Mouse (Mus musculus) neutrophil, adult 5-6 weeks (primary cell): ENCODE results near the gene Lss. TPM values are rescaled to one million over a fixed set of nuclear protein-coding genes. Genes with fewer than 3 reads are reported as not detected.

Experiments
- ATAC-seq: fragments of 151-379, 151-347 bp; 2 replicates; pipeline ENCODE4 v1.8.0; 2017; ENCODE audit warnings: mild to moderate bottlenecking, moderate TSS enrichment; ENCODE audit not compliant: insufficient number of reproducible peaks, poor library complexity, low FRiP score, severe bottlenecking; ENCODE audit errors: extremely low read depth
- total RNA-seq: library from RNA; stranded (forward); fragments of 200-1000 nt; gene quantifications from 2 replicates; pipeline ENCODE4 v1.2.3, GENCODE M21; 2017

Gene Lss
- 4.1 and 10.7 TPM in 2 replicates for total RNA-seq

GRCm38 (mm10) chr10:76531375-76531774 is at the start of gene Lss:
Gene Lss (plus strand): TSS chr10:76531588.
- peak; percentile 92 for ATAC-seq

DNA sequence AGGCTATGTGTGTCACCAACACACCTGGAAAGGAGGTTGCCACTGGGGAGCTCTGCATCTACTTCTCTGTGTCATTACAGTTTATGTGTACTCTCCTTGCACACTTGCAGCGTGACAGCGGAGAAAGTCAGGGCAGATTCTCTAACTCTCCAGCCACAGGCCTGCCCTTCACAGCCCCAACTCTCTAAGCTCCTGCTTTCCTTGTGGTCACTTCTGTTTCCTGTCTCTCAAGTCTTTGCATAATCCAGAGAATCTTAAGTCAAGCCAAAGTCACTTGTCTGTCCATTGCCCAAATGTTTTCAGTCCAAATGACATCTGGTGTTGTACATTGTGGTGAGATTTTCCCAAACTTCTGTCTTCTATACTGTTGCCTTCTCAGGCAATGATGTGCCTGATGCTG is 45.1 kb upstream of the Lss start:
- ATAC-seq = no peak

DNA sequence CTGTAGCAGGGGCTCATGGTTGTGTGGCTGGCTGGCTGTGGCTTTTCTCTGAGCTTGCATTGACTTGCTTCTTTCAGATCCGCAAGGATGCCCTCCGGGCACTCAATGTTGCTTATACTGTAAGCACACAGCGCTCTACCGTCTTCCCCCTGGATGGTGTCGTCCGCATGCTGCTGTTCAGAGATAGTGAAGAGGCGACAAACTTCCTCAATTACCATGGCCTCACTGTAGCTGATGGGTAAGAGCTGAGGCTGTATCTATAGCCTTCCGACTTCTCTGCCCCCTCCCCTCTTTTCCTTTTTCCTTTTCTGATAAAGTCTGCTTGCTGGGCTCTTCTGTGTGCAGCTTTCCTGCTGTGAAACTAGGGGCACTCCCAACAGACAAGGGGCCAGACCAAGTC is 43.1 kb upstream of the Lss start:
- no peak for ATAC-seq

GRCm38 (mm10) chr10:76489205-76489604 is 42.2 kb upstream of the Lss start:
- 0 out of 2 replicates have a peak, but pooled peaks have one; percentile 10 for ATAC-seq

- no peak for ATAC-seq
Measured at GRCm38 (mm10) chr10:76493527-76493926, 37.9 kb upstream of the Lss start.

DNA sequence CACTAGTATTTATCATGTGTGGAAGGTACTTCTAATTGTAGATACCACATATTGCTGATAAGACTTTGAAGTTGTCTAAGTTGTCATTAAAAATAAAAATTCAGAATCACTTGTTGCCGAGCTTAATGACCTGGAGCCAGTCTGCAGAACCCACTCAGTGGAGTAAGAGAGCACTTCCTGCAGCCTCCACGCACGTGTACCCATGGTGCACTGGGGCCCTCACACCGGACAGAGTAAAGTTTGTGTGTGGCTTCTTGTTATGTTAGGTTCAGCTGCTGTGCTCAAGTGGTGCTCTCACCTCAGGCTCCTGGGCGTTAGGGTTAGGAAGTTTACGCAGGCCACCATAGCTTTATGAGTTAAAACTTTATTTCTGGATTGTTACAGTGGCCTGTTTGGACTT is 35.9 kb upstream of the Lss start:
- no peak for ATAC-seq

GRCm38 (mm10) chr10:76496366-76496765 is 35.0 kb upstream of the Lss start:
- ATAC-seq = no peak

GRCm38 (mm10) chr10:76497522-76497921 is 33.9 kb upstream of the Lss start:
- ATAC-seq = no peak

GRCm38 (mm10) chr10:76504271-76504943 is 27.0 kb upstream of the Lss start:
- ATAC-seq = 0 out of 2 replicates have a peak, but pooled peaks have one; percentile 18

- ATAC-seq = no peak
Measured at GRCm38 (mm10) chr10:76505865-76506264, 25.5 kb upstream of the Lss start.

DNA sequence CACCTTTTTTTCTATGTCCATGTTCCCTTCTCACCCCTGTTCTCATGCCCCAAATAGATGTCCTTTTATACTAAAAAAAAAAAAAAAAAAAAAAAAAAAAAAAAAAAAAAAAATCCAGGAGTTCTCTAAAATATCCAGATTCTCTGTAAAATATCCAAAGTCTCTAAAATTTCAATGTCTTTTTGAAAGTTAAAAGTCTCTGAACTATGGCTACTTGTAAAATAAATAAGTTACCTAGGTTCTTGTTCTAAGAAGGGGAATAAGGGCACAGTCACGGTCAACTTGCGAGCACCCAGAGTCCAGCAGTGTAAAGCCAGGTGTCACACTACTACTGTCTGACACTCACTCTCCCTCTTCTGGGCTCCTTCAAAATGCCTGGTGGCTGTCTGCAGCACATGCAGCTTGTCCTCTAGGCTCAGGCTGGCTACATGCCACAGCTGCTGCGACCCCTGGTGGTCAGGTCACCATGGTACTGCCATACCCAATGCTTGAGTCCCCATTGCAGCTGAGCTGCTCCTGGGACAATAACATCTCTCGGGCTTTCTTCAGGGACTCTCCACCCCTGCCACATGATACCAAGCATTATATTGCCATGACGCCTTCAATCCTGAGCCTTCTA is 18.3 kb upstream of the Lss start:
- ATAC-seq = peak; percentile 94

DNA sequence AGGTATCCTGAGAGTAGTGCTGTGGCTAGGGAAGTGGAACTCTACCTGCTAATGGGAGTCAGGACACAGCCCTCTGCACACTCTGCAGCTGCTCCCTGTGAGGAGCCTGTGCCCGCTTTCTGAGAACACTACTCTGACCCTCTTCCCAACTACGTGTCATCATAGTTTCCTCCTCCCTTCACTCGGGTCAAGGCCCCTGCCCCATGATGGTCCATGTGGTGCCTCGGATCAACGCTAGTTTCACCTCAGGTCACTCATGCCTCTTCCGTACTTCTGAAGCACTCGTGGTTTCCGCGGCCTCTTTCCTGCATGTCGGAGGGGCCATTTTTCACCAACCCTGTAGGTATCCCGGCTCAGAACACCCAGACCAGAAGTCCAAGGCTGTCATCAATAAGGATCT is 466 bp upstream of the Lss start:
- no peak for ATAC-seq

DNA sequence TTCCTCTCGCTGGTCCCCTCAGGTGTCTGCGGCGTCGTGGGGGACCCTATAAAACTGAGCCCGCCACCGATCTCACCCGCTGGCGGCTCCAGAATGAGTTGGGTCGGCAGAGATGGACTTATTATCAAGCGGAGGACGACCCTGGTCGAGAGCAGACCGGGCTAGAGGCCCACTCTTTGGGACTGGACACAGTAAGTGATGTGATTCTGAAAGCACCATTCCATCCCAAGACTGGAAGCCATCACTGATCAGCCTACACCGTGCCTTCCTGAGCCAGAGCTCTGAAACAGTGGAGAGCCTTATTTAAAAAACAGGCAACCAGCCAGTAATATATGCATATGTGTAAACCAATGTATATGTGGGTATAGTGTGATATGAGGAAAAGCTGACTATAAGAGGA is 440 bp downstream of the Lss start:
- no peak for ATAC-seq

DNA sequence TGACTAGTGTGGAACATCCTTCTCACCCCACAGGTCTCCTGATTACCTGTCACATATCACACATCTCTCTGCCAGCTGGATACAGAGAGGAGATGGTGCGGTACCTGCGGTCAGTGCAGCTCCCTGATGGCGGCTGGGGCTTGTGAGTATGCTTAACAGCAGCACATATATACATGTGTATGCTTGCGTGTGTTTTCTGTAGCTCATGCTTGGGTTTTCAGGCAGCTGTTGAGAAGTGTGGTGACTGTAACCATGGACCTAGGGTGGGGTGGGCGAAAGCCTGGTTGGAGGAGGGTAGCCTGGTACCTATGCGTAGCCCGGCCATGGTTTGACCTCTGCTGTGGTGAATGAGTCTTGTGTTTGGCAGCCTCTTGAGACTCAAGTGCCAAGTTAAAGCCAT is 4.1 kb downstream of the Lss start:
- no peak for ATAC-seq

- ATAC-seq = no peak
Measured at GRCm38 (mm10) chr10:76537619-76538018, 6.2 kb downstream of the Lss start.

GRCm38 (mm10) chr10:76541336-76542085 is 10.1 kb downstream of the Lss start:
- peak; percentile 56 for ATAC-seq

DNA sequence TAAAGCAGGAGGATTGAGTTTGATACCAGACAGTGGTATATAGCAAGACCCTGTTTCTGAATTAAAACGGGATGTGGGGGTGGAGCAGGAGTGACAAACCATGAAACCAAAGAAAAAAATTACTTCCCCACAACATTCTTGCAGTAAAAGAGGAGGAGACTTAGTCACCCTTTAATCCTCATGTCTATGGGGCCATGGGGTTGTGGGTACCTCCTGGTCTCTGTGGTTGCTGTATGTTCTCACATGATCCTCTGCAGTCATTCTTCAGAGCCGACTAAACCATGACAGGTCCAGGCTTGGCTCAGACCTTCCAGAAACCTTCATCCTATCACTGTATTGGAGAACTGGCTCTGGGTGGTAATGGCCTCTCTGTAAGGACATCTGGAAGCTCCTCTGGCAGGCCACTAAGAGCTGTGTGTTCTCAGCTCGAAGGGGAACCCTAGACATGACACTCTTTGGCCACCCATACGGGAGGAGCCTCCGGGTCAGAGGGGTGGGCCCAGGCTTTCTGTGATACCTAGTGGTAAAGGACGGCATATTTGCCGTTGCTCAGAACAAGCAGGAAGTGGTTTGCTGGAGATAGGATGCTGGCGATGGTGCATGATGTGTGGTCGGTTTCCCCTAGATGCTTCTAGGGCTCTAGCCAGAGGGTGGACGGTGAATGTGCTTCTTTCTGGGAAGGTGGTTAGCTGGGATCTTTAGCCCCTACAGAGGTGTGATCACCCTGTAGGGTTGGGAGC is 11.4 kb downstream of the Lss start:
- peak; percentile 21; the same call in 1 of the 2 replicates for ATAC-seq

- no peak for ATAC-seq
Measured at GRCm38 (mm10) chr10:76546566-76546965, 15.2 kb downstream of the Lss start.

- no peak for ATAC-seq
Measured at GRCm38 (mm10) chr10:76548218-76548617, 16.8 kb downstream of the Lss start.
